Mouse (Mus musculus) G1E (cell line): Measurements from ENCODE around the gene Rtel1. TPM values are rescaled to one million over a fixed set of nuclear protein-coding genes. Genes with fewer than 3 reads are reported as not detected.

ENCODE experiments used
- ATAC-seq: 2 replicates; pipeline ENCODE4 v1.8.0; 2016; ENCODE audit warnings: mild to moderate bottlenecking; ENCODE audit not compliant: insufficient number of reproducible peaks, poor library complexity, low FRiP score, severe bottlenecking; ENCODE audit errors: extremely low read depth
- DNase-seq: peaks from one replicate; pipeline ENCODE4 v3.0.0; 2012; ENCODE audit warnings: low spot score
- H3K27me3 ChIP-seq: 2 replicates; pipeline ENCODE4 v1.6.1; 2012; ENCODE audit warnings: mild to moderate bottlenecking, low read length, inconsistent platforms; ENCODE audit not compliant: insufficient read depth
- H3K36me3 ChIP-seq: replicated peaks from 2 replicates; pipeline ENCODE3; 2012; ENCODE audit warnings: mild to moderate bottlenecking, inconsistent platforms
- H3K4me1 ChIP-seq: 2 replicates; pipeline ENCODE4 v1.6.1; 2012; ENCODE audit warnings: low read depth, low read length, inconsistent platforms, mixed read lengths; ENCODE audit not compliant: insufficient read depth
- H3K4me3 ChIP-seq: 2 replicates; pipeline ENCODE4 v1.5.1; 2012; ENCODE audit warnings: low read depth, mild to moderate bottlenecking, inconsistent platforms, low read length, moderate library complexity, mixed read lengths
- H3K9me3 ChIP-seq: replicated peaks from 2 replicates; pipeline ENCODE4 v1.6.1; 2012; ENCODE audit warnings: inconsistent platforms
- CTCF ChIP-seq: IDR thresholded peaks from 2 replicates; pipeline ENCODE4 v1.5.1; 2012; ENCODE audit warnings: low read depth, low read length, inconsistent platforms, mixed read lengths
- GATA1 ChIP-seq: IDR thresholded peaks from 2 replicates; pipeline ENCODE4 v1.6.1; 2012; ENCODE audit warnings: borderline replicate concordance, low read length, inconsistent platforms, mixed read lengths
- GATA2 ChIP-seq: IDR thresholded peaks from 2 replicates; pipeline ENCODE4 v1.6.1; 2012; ENCODE audit warnings: low read depth, low read length, inconsistent platforms, borderline replicate concordance
- POLR2AphosphoS5 ChIP-seq: IDR thresholded peaks from 2 replicates; pipeline ENCODE4 v1.6.1; 2012; ENCODE audit warnings: low read depth, low read length, inconsistent platforms; ENCODE audit not compliant: insufficient replicate concordance
- TAL1 ChIP-seq: conservative IDR thresholded peaks from 2 replicates; pipeline ENCODE4 v1.6.1; 2012; ENCODE audit warnings: low read depth, low read length, inconsistent platforms, mixed read lengths
- polyA plus RNA-seq: library from polyadenylated mRNA; stranded (reverse); fragments of >175 nt; gene quantifications from 2 replicates; pipeline ENCODE4 v1.2.3, GENCODE M21; 2012
- total RNA-seq, 2 experiments: library from RNA; stranded (forward) in 1 of 2; stranded (reverse) in 1 of 2; fragments of 200-1000 nt in 1 of 2; fragments of >200 nt in 1 of 2; fragmentation: Nextera tagmentation in 1 of 2; gene quantifications; 2 replicates each; pipeline ENCODE4 v1.2.3; 2014 to 2017

Rtel1 gene
- total and polyA plus RNA-seq, 3 experiments: 24.5 to 79.8 (median 59.2) TPM

- Histone ChIP-seq H3K27me3 (no peaks in the 10 kb centered on the region), H3K4me1 (peaks cover 22% of the 10 kb centered on the region), H3K4me3 (no peak overlapping the region), H3K36me3 (peaks cover 65% of the 10 kb centered on the region), H3K9me3 (no peaks in the 10 kb centered on the region)
- no peak for DNase-seq
- TF ChIP-seq TAL1 (no peak), CTCF (no peak), POLR2AphosphoS5 (no peak), GATA2 (no peak), GATA1 (no peak)
- no peak for ATAC-seq
Observed at GRCm38 (mm10) chr2:181322136-181322535, 2.6 kb downstream of the Rtel1 start.

GRCm38 (mm10) chr2:181326098-181326497, 6.6 kb downstream of the Rtel1 start:
- Histone ChIP-seq H3K9me3 (no peaks in the 10 kb centered on the region), H3K36me3 (peaks cover 99% of the 10 kb centered on the region), H3K27me3 (no peaks in the 10 kb centered on the region), H3K4me3 (no peak overlapping the region), H3K4me1 (peaks cover 7% of the 10 kb centered on the region)
- ATAC-seq: no peak
- no peak for DNase-seq
- no peak for TF ChIP-seq POLR2AphosphoS5

- H3K4me3 ChIP-seq: no peak overlapping the region
- ATAC-seq (no peak), DNase-seq (no peak)
- H3K9me3 ChIP-seq: no peaks in the 10 kb centered on the region
- peaks cover 95% of the 10 kb centered on the region for H3K36me3 ChIP-seq
- no peaks in the 10 kb centered on the region for H3K27me3 ChIP-seq
- H3K4me1 ChIP-seq: peaks cover 3% of the 10 kb centered on the region; the same call in 1 of the 2 replicates
- TF ChIP-seq GATA1 (no peak), GATA2 (no peak), CTCF (no peak), TAL1 (no peak), POLR2AphosphoS5 (no peak)
Observed at GRCm38 (mm10) chr2:181332542-181332941, 13.0 kb downstream of the Rtel1 start.

GRCm38 (mm10) chr2:181334023-181334422, 14.5 kb downstream of the Rtel1 start:
- ATAC-seq (no peak), DNase-seq (peak; percentile 33)
- H3K4me1 ChIP-seq: peaks cover 1% of the 10 kb centered on the region; the same call in 1 of the 2 replicates
- H3K36me3 ChIP-seq: peaks cover 95% of the 10 kb centered on the region
- H3K4me3 ChIP-seq: no peak overlapping the region
- no peaks in the 10 kb centered on the region for H3K9me3 ChIP-seq
- no peaks in the 10 kb centered on the region for H3K27me3 ChIP-seq
- TF ChIP-seq GATA1: no peak
- TF ChIP-seq POLR2AphosphoS5: no peak
- no peak for TF ChIP-seq TAL1
- TF ChIP-seq GATA2: no peak
- TF ChIP-seq CTCF: no peak

- TF ChIP-seq CTCF (no peak), GATA2 (no peak), TAL1 (no peak), GATA1 (no peak), POLR2AphosphoS5 (no peak)
- DNase-seq (no peak), ATAC-seq (no peak)
- H3K27me3 ChIP-seq: no peaks in the 10 kb centered on the region
- H3K4me3 ChIP-seq: no peak overlapping the region
- H3K36me3 ChIP-seq: peaks cover 93% of the 10 kb centered on the region
- H3K9me3 ChIP-seq: no peaks in the 10 kb centered on the region
- no peaks in the 10 kb centered on the region for H3K4me1 ChIP-seq
Observed at GRCm38 (mm10) chr2:181340426-181340825, 20.9 kb downstream of the Rtel1 start.

GRCm38 (mm10) chr2:181342766-181343165, 23.2 kb downstream of the Rtel1 start:
- Histone ChIP-seq H3K27me3 (no peaks in the 10 kb centered on the region), H3K36me3 (peaks cover 93% of the 10 kb centered on the region), H3K4me1 (no peaks in the 10 kb centered on the region), H3K9me3 (no peaks in the 10 kb centered on the region), H3K4me3 (no peak overlapping the region)
- TF ChIP-seq POLR2AphosphoS5 (no peak), TAL1 (no peak), GATA2 (no peak), CTCF (no peak), GATA1 (no peak)
- ATAC-seq: no peak
- DNase-seq: no peak
